Mouse (Mus musculus): ENCODE results near the gene Neil3.

Neil3 gene

DNA sequence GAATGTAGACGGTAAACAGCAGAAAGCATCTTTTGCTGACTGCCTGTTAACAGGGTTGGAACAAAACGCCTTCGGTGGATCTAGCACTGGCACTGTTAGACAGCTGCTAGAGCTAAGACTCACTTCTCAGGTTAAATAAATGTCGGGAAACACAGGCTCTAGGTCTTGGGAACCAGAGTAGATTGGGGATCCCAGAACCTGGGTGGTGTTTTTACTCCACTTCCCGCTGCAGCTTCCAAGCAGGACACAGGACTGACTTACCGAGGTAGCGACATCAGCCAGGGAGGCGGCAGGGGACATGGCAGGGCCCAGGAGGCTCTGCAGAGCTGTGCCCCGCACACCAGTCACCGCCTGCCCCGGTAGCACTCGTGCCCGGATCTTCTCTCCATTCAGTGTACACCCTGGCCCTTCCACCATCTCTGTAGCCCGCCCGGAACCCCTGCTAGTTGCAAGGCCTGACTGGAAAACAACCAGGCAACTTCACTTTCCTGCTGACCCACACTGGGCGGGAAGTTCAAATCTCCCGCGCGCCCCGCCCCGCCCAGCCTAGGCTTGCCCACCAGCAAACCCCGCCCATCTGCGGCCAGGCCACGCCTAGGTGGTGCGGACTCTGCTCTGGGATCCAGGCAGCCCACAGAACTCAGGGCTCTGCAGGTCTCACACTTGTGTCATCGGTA, at the start of gene Neil3:
Gene Neil3, minus strand, starts transcription at position 571 of the 677 bp plus-strand sequence.
- DNase-seq (ENCODE audit: low read depth, low spot score), result peak; percentile 44

DNA sequence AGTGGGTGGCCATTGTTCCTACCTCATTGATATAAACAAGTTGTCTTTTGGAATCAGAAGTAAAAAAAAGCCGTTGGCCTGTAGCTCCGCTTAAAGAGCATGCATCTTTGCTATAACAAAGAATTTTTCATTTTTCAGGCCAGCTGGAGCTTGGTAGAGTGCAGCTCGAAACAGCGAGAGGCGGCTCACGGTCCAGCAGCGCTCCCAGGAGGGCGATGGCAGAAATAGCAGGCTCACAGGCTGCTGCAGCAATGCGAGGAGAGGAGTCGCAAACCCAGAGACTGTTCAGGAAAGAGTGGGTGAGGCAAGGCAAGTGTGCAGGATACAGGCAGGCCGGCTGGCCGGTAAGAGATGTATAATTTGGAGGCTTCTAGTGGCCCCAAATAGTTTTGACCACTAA, 42.0 kb upstream of the Neil3 start:
- DNase-seq (ENCODE audit: low read depth, low spot score), result peak; percentile 17

DNA sequence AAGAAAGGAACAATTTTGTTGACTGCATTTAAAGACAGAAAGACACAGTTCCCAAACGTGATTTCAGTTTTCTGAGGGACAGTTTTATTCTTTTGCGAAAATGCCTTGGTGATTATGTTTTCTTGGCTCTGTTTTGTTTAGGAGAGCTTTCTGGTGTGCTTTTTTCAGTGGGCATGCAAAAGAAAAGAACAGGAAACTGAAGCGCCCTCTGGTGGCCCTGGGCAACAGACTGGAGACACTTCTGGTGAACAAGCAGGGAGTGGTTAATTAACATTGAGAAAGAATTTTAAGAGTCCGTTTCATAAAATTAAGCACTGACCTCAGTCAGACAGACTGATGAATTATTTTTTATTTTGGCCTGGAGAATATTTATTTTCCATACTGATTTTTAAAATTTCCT, 25.1 kb upstream of the Neil3 start:
- DNase-seq (ENCODE audit: low read depth, low spot score), result peak; percentile 23

GRCm38 (mm10) chr8:53661436-53661835, 22.6 kb upstream of the Neil3 start:
- DNase-seq (ENCODE audit: low read depth, low spot score), result no peak

DNA sequence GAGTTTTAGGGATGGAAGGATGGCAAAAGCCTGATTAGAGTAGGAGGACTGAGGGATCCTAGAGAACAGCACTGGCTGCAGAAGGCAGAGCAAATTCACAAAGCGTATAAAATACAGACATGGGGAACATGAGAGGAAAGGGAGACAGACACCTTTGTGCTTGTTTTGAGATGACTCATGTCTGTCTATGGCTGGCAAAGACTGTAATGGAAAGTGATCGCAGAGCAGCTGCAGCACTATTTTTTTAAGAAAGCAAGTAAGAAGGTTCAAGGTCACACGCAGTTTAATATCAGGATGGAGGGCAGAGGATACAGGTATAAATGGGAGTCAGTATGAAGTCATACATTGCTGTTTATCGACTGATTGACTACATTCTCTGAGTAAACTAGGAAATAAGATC, 8.2 kb downstream of the Neil3 start:
- no peak for DNase-seq (ENCODE audit: low read depth, low spot score)

DNA sequence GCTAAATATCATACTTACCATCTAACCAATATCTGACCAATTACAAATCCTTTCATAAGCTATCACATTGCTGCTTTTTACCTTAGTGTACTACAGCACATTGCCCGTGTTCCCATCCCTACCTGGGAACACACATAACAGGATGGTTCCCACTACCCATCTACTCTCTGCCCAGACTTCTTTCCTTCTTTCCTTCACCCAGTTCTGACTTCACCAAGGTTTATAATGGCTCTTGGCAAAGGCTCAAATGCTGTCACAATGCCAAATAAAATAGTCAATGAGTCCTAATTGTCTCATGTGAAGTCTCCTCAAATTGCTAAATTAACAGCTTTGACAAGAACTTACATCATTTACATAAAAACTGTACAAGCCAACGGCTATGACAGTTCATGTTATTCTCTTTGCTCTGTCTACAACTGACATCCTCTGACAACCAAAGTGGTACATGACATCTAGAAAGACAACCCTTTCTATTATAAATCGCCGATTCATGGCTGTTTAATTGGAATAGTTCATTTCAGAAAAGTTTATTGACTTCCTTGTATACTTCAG, 9.9 kb downstream of the Neil3 start:
- DNase-seq (ENCODE audit: low read depth, low spot score), result no peak

- DNase-seq (ENCODE audit: low read depth, low spot score), result no peak
Observed at GRCm38 (mm10) chr8:53623425-53623824, 15.4 kb downstream of the Neil3 start.

DNA sequence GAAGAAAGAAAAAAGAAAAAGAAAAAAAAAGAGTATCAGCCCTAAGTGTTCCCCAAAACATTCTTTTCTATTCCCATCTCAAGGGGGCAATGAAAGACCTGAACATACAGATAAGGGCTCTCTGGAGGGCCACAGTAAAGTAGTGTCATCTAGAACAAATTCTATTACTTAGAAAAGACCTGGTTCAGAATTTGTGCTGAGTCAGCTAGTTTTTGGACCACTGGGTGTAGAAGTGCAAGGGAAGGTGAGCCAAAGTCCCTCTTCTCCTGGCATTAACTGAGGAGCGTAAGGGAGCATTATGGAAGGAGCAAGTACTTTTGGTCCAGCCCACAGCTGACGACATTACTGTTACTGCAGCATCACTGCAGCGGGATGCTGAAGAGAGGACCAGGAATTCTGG, 19.7 kb downstream of the Neil3 start:
- DNase-seq (ENCODE audit: low read depth, low spot score), result no peak

DNA sequence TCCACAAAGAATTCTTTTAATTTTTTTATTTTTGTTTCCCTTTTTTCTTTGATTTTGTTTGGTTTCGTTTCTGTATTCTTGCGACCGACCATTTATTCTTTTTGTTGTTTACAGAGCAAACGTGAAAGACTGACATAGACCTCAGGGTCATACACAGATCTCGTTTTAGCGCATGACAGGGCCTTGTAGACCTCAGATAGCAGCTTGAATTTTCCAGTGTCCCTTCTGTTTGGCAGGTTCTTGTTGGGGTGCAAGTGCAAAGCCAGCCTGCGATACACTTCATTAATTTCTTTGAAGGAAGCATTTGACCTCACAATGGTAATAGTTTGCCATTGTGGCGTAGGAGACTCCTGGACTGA, 24.6 kb downstream of the Neil3 start:
- no peak for DNase-seq (ENCODE audit: low read depth, low spot score)

DNA sequence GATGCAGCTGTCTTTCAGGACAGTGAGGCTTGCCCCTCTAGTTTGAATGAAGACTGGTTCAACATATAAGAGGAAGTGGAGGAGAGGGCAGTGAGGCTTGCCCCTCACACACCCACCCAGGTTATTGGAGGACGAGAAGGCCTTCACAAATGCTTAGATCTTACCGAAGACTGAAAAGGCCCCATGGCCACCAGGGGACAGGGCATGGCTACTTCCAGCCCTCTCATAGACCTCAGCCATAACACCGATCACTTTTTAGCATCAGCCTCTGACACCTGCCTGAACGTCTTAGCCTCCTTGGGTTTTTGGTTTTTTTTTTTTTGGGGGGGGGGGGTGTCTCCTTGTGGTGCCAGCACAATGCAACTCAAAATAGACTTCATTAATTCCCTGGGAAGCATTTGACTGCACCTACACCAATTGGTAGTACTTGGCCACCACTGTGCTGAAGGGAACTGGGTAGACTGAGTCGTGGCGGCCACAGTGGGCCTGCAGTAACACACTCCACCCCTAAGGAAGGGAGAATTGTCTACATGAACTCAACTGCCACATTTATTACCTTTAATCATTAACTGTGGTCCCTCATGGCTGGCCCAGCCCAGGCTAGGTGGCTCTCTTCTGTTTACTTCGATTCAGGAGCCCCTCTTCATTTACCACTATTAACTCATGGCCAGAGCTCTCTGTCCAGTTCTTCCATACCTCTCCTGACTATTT, 25.1 kb downstream of the Neil3 start:
- DNase-seq (ENCODE audit: low read depth, low spot score), result no peak

DNA sequence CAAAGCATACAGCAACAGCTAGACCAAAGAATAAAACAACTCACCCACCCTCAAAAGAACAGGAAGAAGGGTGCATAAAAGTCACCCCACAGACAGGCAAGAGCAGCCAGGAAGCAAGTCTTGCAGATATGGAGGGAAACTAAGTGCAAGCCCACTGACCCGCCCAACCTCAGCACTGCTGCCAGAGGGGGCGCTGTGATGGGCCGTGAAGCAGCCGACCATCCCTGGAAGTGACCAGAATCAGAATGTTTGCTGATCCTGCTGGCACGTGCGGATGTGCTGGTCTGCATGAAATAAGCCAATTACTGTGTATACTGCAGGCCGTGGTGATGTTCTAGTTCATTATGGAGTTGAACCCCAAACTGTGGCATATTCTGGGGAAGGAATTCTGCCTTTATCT, 26.6 kb downstream of the Neil3 start:
- no peak for DNase-seq (ENCODE audit: low read depth, low spot score)

DNA sequence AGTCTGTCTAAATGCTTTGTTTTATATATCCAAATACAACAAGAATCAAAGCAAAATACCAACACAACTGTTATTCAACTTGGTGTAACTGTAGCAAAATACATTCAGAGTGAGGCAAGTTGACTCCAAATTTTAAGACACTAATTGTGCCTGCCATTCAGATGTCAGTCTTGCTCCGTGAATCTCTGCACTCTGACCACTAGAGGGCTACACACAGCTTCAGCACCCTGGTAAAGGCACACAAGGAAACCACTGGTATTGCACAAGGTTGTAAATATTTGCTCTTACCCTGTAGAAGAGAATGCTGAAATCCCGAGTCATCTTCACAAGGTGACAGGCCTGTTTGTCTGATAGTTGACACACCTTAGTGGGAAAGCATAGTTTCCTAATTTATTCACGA, 31.8 kb downstream of the Neil3 start:
- DNase-seq (ENCODE audit: low read depth, low spot score), result no peak

DNA sequence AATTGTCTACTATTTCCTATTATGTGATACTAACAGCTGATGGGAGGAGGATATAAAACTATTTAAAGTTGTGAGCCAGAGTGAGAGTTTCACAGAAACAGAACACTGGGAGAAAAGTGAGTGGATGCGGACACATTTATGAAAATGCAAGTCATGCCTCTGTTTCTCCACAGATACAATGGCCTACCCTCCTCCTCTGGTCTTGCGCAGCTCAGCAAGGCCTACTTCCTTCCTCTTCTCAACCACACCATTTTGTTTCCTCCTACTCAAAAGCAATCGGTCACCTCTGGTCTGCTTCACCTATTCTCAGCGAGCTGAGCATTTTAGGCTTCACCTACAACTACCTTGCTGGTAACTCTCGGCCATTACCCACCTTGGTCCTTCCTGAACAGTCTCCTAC, 34.0 kb downstream of the Neil3 start:
- no peak for DNase-seq (ENCODE audit: low read depth, low spot score)

- no peak for DNase-seq (ENCODE audit: low read depth, low spot score)
Observed at GRCm38 (mm10) chr8:53603672-53604071, 35.2 kb downstream of the Neil3 start.

DNA sequence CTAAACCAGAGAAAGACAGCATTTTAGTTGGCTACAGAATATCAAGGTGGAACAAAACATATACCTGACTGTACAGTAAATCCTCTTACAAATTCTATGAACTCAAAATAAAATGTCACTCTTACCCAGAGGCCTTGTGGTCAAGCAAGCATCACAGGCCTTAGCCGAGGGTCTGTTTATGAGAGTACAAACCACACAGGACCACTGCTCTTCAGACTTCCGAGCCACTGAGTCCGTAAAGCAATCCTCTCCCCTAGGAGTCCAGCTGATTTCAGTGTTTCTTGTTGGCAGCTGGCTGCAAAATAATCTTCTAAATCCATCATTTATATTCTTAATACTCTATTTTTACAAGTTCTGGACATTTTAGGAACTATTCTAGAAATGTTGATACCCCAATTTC, 38.0 kb downstream of the Neil3 start:
- no peak for DNase-seq (ENCODE audit: low read depth, low spot score)

- DNase-seq (ENCODE audit: low read depth, low spot score), result no peak
Observed at GRCm38 (mm10) chr8:53600025-53600811, 38.6 kb downstream of the Neil3 start.

GRCm38 (mm10) chr8:53598101-53598500, 40.8 kb downstream of the Neil3 start:
- DNase-seq (ENCODE audit: low read depth, low spot score), result no peak

DNA sequence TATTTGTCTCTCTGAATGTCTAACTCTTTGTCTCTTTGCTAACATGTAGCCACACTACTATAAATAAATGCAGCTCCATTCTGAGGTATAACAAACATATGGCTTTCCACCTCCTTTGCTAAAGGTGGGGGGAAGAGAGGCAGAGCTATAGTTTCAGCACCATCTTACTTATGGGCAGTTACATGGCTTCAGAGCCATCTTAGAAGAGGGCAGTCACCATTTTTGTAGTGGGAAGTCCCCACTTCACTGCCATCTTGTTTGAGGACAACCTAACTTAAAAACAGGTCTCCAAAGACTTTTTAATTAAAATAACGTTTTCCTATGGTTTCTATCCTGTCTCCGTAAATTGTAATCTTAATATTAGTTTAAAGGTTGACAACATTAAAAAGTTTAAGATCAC, 47.1 kb downstream of the Neil3 start:
- no peak for DNase-seq (ENCODE audit: low read depth, low spot score)

DNA sequence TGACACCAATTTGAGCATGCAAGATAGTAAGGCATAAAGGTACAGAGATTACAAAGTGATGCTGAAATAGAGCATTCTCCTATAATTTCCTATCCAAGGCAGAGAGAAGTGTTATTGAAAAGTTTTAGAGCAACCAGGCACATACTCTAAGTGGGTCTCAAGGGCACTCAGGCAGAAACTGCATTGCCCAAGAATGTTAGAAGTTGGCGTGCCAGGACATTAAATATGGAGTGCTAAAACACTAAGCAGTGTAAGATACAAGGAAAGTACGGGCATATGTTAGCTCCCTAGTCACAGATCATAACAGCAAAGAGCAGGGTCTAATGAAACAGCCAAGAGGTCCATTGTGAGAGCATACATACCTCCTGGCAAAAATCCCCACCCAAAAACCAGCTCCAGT, 65.3 kb downstream of the Neil3 start:
- no peak for DNase-seq (ENCODE audit: low read depth, low spot score)

DNA sequence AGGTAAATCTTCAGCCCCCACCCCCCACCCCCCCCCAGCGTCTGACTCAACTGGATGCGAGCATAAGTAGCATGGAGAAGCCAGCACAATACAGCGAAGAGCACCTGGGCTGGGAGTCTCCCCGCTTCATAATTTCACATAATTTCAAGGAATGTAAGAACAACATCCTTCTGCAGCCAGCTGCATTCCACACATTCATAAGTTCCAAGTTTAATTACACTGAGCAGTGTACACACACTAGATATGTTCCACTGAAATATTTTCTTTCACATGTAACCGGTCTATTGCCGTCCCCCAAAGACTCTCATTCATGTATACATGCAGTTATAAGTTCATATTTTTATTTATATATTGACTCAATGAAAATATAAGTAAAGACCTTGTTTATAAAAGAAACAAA, 72.6 kb downstream of the Neil3 start:
- no peak for DNase-seq (ENCODE audit: low read depth, low spot score)

DNA sequence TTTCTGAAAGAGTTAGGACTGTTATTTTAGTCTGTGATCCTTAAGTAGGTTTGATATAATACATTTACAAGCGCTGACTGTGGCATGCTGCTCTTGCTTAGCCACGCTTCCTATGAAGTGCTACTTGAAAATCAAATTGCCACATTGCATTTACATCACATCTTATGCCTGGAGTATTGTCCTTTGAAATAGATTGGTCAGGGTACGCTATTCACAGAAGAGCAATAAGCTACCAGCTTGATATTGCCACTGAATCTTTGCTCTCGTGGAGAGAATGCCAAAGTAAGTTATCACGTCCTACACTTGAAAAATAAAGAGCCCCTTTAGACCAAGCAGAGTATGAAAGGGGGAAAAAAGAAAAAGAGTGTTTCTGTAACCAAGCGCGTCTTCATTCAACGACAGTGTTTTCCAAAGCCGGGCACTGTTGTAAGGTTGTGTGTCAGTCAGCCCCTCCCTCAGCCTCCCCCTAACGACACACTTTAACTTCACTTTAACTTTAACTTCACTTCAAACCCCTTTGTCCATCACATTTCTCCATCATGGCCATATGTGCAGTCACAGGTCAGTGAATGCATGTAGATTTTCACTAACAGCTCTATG, 76.3 kb downstream of the Neil3 start:
- no peak for DNase-seq (ENCODE audit: low read depth, low spot score)

- DNase-seq (ENCODE audit: low read depth, low spot score), result no peak
Observed at GRCm38 (mm10) chr8:53539585-53539984, 99.3 kb downstream of the Neil3 start.
